Mouse (Mus musculus) limb, embryonic 14.5 days (tissue): ENCODE results near the gene Prrt3. TPM values are rescaled to one million over a fixed set of nuclear protein-coding genes. Genes with fewer than 3 reads are reported as not detected.

ENCODE experiments used
- ATAC-seq: fragments of 200-750 bp; cut with Nextera tagmentation; 2 replicates; pipeline ENCODE4 v1.8.0; 2017; ENCODE audit warnings: low read depth, moderate number of reproducible peaks, moderate TSS enrichment; ENCODE audit not compliant: low FRiP score
- DNase-seq: peaks from one replicate; pipeline ENCODE4 v3.0.0-alpha.2; 2015; ENCODE audit warnings: low spot score
- H3K27ac ChIP-seq: fragments of 300-500 bp; sonication (generic); replicated peaks from 2 replicates; pipeline ENCODE4 v1.5.1; 2014; ENCODE audit warnings: low read depth, mild to moderate bottlenecking, low read length, moderate library complexity, mixed read lengths
- H3K27me3 ChIP-seq: fragments of 300-500 bp; sonication (generic); 2 replicates; pipeline ENCODE4 v1.6.1; 2014; ENCODE audit warnings: low read length, mixed read lengths; ENCODE audit not compliant: control insufficient read depth, insufficient read depth
- H3K36me3 ChIP-seq: fragments of 300-500 bp; sonication (generic); 2 replicates; pipeline ENCODE4 v1.6.1; 2014; ENCODE audit warnings: mild to moderate bottlenecking, low read length, moderate library complexity, mixed read lengths; ENCODE audit not compliant: control insufficient read depth, insufficient read depth
- H3K4me1 ChIP-seq: fragments of 300-500 bp; sonication (generic); 2 replicates; pipeline ENCODE4 v1.6.1; 2014; ENCODE audit warnings: antibody characterized with exemption, low read length, mixed read lengths; ENCODE audit not compliant: control insufficient read depth, insufficient read depth
- H3K4me2 ChIP-seq: fragments of 300-500 bp; sonication (generic); replicated peaks from 2 replicates; pipeline ENCODE4 v1.6.1; 2014; ENCODE audit warnings: low read depth, mild to moderate bottlenecking, low read length, moderate library complexity; ENCODE audit not compliant: severe bottlenecking
- H3K4me3 ChIP-seq: fragments of 300-500 bp; sonication (generic); replicated peaks from 2 replicates; pipeline ENCODE4 v1.5.1; 2014; ENCODE audit warnings: low read length
- H3K9ac ChIP-seq: fragments of 300-500 bp; sonication (generic); 2 replicates; pipeline ENCODE4 v1.6.1; 2014; ENCODE audit warnings: mild to moderate bottlenecking, low read depth, low read length, moderate library complexity; ENCODE audit not compliant: severe bottlenecking
- H3K9me3 ChIP-seq: fragments of 300-500 bp; sonication (generic); 2 replicates; pipeline ENCODE4 v1.6.1; 2016; ENCODE audit warnings: low read length; ENCODE audit not compliant: control insufficient read depth
- POLR2A ChIP-seq: fragments of 200-500 bp; IDR thresholded peaks from 2 replicates; pipeline ENCODE4 v1.8.0; 2012; ENCODE audit warnings: inconsistent platforms, mild to moderate bottlenecking, moderate library complexity, borderline replicate concordance; ENCODE audit not compliant: insufficient read depth, insufficient read length; ENCODE audit errors: extremely low read depth
- WGBS: fragments of 180-500 bp; shearing (Covaris S2); extraction: QIAGEN DNeasy Blood & Tissue Kit; methylation state at CpG from one replicate; pipeline ENCODE4 v1.1.7; 2014; 5-methylcytosine and 5-hydroxymethylcytosine counted together
- polyA plus RNA-seq, 2 experiments: library from polyadenylated mRNA; depleted of rRNA in 1 of 2; stranded (reverse) in 1 of 2; unstranded in 1 of 2; fragments of >200 nt; fragmentation: Nextera tagmentation in 1 of 2; extraction: Ambion mirVana in 1 of 2; gene quantifications; 2 replicates each; pipeline versions ENCODE4 v1.2.1 to v1.2.3; 2012 to 2014

Gene Prrt3
- polyA plus RNA-seq, 2 experiments, result 0.36 to 0.73 TPM

DNA sequence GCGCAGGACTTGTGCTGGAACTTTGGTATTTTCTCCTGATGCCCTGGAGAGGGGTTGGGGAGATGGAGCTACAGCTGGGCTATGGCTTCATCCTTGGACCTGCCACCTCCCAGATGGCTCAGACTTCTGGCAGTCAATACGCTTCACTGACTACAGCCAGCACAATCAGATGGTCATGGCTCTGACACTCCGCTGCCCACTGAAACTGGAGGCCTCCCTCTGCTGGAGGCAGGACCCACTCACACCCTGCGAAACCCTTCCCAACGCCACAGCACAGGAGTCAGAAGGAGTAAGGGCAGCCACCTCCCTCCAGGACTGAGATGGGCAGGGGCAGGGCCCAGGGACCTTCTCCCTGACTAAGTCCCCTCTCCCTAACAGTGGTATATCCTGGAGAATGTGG lies 36.1 kb downstream of the Prrt3 start:
- DNase-seq, result no peak
- Histone ChIP-seq H3K9me3 (no peaks in the 10 kb centered on the region), H3K27ac (no peak overlapping the region), H3K36me3 (no peaks in the 10 kb centered on the region), H3K4me1 (peaks cover 3% of the 10 kb centered on the region; the same call in 1 of the 2 replicates), H3K27me3 (peaks cover 11% of the 10 kb centered on the region), H3K9ac (no peak overlapping the region), H3K4me2 (no peak overlapping the region), H3K4me3 (no peak overlapping the region)
- WGBS, result 51% methylated on average over 5 of the region's 5 CpGs
- no peak for ATAC-seq
- TF ChIP-seq POLR2A, result no peak

- Histone ChIP-seq H3K4me3 (no peak overlapping the region), H3K9ac (no peak overlapping the region), H3K27me3 (no peaks in the 10 kb centered on the region), H3K36me3 (no peaks in the 10 kb centered on the region), H3K27ac (no peak overlapping the region), H3K9me3 (no peaks in the 10 kb centered on the region), H3K4me1 (no peaks in the 10 kb centered on the region), H3K4me2 (no peak overlapping the region)
- DNase-seq (no peak), ATAC-seq (no peak)
- TF ChIP-seq POLR2A, result no peak
- 59% methylated on average over 7 of the region's 7 CpGs for whole genome bisulfite sequencing
Measured at GRCm38 (mm10) chr6:113464040-113464439, 37.7 kb downstream of the Prrt3 start.

GRCm38 (mm10) chr6:113458635-113459034 lies 43.1 kb downstream of the Prrt3 start:
- ATAC-seq (no peak), DNase-seq (no peak)
- Histone ChIP-seq H3K9ac (no peak overlapping the region), H3K9me3 (no peaks in the 10 kb centered on the region), H3K36me3 (no peaks in the 10 kb centered on the region), H3K4me3 (no peak overlapping the region), H3K27me3 (no peaks in the 10 kb centered on the region), H3K4me1 (no peaks in the 10 kb centered on the region), H3K4me2 (no peak overlapping the region), H3K27ac (no peak overlapping the region)
- WGBS, result 41% methylated on average over 9 of the region's 10 CpGs
- no peak for TF ChIP-seq POLR2A

DNA sequence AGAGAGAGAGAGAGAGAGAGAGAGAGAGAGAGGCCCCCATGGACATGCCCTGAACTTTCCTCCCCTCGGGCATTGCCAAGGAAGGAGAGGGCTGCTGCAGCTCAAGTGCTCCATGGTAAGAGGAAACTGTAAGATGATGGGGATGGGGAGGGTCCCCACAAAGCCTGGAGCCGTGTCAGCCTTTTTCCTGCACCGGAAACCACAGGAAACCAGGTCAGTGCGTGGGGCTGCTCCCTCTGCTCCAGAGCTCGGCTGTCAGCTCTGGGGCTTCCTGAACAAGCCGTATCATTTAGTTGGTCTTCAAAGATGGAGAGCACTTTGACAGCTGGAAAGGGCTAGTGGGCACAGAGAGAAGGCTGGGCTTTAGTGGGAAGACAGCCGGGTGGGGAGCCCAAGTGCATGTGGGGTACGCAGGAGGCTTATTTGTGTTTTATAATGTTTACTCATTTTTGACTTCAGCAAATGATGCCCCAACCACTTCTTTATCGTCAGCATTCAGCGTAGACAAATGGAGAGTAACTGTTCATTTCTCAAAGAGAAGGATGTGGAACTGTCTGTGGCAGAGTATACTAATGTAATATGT lies 43.7 kb downstream of the Prrt3 start, which contains the start of gene Il17re:
Il17re (plus strand) TSS at position 533 of the 583 bp plus-strand sequence.
- no peak for DNase-seq
- no peaks in the 10 kb centered on the region for H3K4me1 ChIP-seq
- ATAC-seq, result no peak
- no peak for TF ChIP-seq POLR2A
- no peaks in the 10 kb centered on the region for H3K27me3 ChIP-seq
- no peak within 1 kb of the TSS for H3K27ac ChIP-seq
- 62% methylated on average over 10 of the region's 10 CpGs for WGBS
- no peaks in the 10 kb centered on the region for H3K36me3 ChIP-seq
- H3K9me3 ChIP-seq, result no peaks in the 10 kb centered on the region
- no peak within 1 kb of the TSS for H3K4me2 ChIP-seq
- no peak within 1 kb of the TSS for H3K4me3 ChIP-seq
- no peak within 1 kb of the TSS for H3K9ac ChIP-seq

DNA sequence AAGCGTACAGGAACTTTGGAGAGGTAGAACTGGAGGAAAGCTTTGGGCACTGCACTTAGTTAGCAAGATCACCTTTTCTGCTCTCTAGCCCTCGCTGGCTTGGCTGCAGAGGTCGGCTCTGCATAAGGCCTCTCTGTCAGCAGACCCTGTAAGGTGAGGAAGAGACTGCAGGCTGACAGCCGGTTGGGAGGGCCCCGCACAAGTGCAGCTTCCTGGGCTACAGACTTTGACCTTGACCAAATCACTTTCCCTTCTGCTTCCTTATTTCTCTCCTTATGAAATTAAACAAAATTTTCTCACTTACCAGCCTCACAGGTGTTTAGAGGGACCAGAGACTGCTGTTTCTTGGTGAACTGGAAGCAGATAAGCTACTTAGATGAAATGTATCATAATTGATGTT lies 46.7 kb downstream of the Prrt3 start:
- no peak overlapping the region for H3K4me2 ChIP-seq
- no peaks in the 10 kb centered on the region; the same call in 1 of the 2 replicates for H3K4me1 ChIP-seq
- no peaks in the 10 kb centered on the region for H3K9me3 ChIP-seq
- no peak overlapping the region for H3K4me3 ChIP-seq
- no peak overlapping the region for H3K27ac ChIP-seq
- no peaks in the 10 kb centered on the region for H3K36me3 ChIP-seq
- DNase-seq (no peak), ATAC-seq (no peak)
- H3K9ac ChIP-seq, result no peak overlapping the region
- TF ChIP-seq POLR2A, result no peak
- no peaks in the 10 kb centered on the region for H3K27me3 ChIP-seq
- WGBS, result 66% methylated on average over 5 of the region's 5 CpGs

DNA sequence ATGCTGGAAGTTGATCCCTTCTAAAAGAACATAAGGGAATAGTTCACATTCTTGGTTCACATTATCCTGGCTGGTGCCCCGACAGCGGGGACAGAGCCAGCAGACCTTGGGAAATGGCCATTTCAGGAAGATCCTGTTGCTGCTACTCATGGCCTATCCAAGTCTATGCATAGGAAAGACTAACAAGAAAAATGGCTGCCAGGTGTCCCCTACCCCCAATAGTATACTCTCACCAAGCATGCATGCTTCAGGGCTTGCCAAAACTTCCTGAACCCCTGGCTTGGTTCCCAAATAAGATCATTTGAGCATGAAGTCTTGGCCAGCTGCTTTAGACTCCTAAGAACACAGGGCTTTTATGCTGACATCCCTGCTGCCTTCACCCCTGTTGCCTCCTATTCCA lies 49.9 kb downstream of the Prrt3 start:
- TF ChIP-seq POLR2A, result no peak
- Histone ChIP-seq H3K4me3 (no peak overlapping the region), H3K27me3 (no peaks in the 10 kb centered on the region), H3K9ac (no peak overlapping the region), H3K36me3 (peaks cover 21% of the 10 kb centered on the region), H3K4me1 (no peaks in the 10 kb centered on the region; the same call in 1 of the 2 replicates), H3K9me3 (no peaks in the 10 kb centered on the region), H3K4me2 (no peak overlapping the region), H3K27ac (no peak overlapping the region)
- ATAC-seq (peak; percentile 70), DNase-seq (peak; percentile 84)
- 66% methylated on average over 2 of the region's 2 CpGs for WGBS
